Mouse (Mus musculus) cerebellum, adult 18-20 months (tissue): Measurements from ENCODE around the gene Impg1.
"Not testable (repeated sequence)": the region's sequence is repeated elsewhere in the genome, so short reads cannot be mapped to it uniquely, and the experiment has no call there.

Source experiments
- DNase-seq, 2 experiments: peaks; one replicate each; pipeline ENCODE4 v3.0.0; 2021

Gene Impg1

GRCm38 (mm10) chr9:80342520-80342919, 122.8 kb downstream of the Impg1 start:
- DNase-seq: no peak

- DNase-seq: no peak
Measured at GRCm38 (mm10) chr9:80341756-80342155, 123.5 kb downstream of the Impg1 start.

DNA sequence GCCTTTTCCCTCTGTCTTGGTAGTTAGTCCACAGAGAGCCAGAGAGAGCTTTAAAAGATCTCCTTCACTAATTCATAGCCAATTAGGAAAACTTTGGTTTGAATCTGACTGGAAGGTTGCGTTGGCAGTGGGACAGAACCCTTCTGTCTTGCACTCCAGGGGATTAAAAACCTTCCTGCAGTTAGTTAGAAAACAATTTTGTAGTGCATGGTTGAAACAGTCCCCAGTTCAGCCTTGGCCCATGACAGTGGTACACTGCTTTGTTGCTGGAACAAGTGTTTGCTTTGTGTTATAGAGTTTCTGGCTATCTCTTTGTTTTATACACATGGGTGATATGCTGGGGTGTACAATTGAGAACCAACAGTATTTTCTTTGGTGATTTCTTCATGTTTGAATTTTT, 124.4 kb downstream of the Impg1 start:
- DNase-seq: no peak

- DNase-seq: no peak
Measured at GRCm38 (mm10) chr9:80338026-80338425, 127.3 kb downstream of the Impg1 start.

DNA sequence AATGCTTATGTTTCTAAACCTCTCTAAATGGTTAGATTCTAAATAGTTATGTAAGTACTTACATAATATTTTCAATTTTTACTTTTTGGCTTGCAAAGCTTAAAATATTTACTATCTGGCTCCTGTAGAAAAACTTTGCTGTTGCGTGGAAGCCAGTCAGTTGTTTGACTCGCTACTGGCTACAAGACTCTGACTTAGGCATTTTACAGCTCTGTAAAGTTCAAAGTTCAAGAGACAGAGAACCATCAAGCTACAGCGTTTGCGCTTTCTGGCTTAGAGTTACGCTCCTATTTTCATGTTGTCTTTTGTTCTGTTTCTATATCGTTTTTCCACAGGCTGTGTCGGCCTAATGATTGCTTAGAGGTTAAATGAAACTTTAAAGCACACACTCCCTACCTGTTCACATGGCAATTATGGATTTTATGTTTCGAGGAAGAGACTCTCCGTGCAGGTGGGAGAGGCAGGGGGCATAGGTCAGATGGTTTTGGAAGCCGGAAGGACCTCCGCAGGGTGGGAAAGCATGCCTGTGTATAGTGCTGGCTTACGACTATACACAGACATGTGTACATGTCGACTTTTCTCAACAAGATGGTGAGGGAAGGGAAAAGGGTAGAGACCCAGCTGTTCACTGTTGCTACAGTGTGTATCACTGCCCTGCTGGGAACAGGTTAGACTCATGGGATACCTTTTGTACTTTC, 129.5 kb downstream of the Impg1 start:
- no peak for DNase-seq

DNA sequence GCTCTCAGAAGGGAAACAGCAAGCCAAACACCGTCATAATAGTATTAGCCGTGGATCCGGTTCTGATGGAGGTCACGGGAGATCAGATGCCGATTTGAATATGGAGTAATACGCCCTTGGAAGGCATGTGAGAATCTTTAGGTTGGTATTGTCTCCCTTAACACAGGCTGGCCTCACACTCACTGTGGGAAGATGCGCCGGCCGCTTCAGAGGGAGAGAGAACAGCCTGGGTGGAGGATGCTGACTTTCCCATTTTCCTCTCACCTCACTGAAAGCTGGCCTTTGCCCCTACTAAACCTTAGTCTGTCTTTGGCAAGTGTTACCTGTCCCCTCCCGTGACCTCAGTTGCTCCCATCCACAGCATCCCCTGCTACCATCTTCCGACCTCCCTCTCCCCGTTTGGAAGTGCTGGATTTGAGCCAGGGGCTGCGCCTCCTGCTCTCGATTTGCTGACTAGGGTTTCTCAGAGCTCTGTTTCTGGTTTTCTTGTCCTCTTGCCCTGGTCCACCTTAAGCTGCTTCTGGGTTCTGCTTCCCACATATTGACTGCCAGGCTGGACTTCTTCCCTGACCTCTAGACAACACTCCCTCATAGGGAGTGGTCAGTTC, 131.2 kb downstream of the Impg1 start:
- peak; percentile 7 to 10 for DNase-seq

- DNase-seq: no peak
Measured at GRCm38 (mm10) chr9:80333466-80333865, 131.8 kb downstream of the Impg1 start.

GRCm38 (mm10) chr9:80332153-80332552, 133.1 kb downstream of the Impg1 start:
- DNase-seq: peak; percentile 18 to 24

GRCm38 (mm10) chr9:80321051-80321887, 144.0 kb downstream of the Impg1 start:
- DNase-seq: not testable (repeated sequence)

- no peak for DNase-seq
Measured at GRCm38 (mm10) chr9:80318027-80318426, 147.3 kb downstream of the Impg1 start.

DNA sequence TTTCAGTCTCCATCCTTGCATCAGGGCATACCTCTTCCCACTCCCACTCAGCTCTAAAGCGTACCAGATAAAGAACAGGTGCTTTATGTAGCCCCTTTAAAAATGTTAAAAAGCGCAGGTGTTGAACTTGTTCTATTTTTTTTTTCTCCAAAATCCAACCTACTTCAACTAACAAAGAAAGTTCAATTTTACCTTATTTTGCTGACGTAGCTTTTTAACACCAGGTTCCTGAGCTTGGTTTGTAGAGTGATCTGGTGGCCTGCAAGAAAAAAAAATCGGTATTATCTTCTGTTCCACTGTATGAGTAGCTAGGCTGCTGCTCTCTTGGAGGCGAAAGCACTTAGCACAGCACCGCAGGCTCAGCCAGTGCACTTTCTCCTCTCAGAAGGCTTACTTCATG, 149.4 kb downstream of the Impg1 start:
- DNase-seq: no peak

DNA sequence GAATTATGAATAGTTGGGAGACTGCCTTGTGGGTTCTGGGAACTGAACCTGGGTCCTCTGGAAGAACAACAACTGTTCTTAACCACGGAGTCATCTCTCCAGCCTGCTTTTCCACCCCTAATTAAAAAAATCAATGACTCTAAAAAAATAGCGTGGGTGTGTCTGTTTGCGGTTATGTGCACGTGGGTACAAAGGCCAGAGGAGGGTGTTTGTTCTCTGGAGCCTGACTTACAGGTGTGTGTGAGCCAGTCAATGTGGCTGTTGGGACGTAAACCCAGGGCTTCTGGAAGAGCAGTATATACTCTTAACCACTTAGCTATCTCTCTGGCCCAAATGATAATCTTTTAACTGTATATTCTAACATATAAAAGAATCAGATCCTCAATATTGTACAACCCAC, 151.7 kb downstream of the Impg1 start:
- DNase-seq: no peak

DNA sequence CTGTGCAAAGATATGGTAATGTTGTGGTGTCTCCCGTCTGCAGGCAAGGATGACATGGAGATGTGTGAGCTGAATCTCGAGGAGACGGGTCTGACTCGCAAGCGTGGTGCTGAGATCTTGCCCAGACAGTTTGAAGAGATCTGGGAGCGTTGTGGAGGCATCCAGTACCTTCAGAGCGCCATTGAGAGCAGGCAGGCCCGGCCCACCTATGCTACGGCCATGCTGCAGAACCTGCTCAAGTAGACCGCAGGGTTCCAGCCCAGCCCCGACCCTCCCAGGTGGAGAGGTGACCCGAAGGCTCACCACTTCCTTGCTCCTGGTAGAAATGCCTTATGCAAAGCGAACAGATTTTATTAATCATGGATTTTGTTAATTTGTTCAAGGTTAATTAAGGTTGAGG, 157.7 kb downstream of the Impg1 start:
- DNase-seq: no peak

GRCm38 (mm10) chr9:80306853-80307252, 158.4 kb downstream of the Impg1 start:
- no peak for DNase-seq

DNA sequence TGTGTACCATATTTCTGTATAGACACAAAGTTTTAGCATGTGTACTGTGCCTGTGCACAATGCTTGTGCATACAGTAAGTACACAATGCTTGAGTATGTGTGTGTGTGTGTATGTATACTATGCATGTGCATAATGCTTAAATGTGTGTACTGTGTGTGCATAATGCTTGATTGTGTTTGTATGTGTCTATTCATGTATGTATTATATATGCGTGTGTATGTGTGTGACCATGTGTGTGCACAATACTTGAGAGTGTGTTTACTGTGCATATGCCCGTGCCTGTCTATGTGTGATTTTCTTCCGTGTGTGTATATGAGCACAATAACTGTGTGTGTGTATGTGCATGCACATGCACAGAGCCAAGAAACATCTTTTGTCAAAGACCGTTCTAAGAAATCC, 158.9 kb downstream of the Impg1 start:
- DNase-seq: no peak

- DNase-seq: no peak
Measured at GRCm38 (mm10) chr9:80303518-80303917, 161.8 kb downstream of the Impg1 start.

- no peak for DNase-seq
Measured at GRCm38 (mm10) chr9:80299031-80299430, 166.2 kb downstream of the Impg1 start.

GRCm38 (mm10) chr9:80296086-80296485, 169.2 kb downstream of the Impg1 start:
- DNase-seq: no peak

DNA sequence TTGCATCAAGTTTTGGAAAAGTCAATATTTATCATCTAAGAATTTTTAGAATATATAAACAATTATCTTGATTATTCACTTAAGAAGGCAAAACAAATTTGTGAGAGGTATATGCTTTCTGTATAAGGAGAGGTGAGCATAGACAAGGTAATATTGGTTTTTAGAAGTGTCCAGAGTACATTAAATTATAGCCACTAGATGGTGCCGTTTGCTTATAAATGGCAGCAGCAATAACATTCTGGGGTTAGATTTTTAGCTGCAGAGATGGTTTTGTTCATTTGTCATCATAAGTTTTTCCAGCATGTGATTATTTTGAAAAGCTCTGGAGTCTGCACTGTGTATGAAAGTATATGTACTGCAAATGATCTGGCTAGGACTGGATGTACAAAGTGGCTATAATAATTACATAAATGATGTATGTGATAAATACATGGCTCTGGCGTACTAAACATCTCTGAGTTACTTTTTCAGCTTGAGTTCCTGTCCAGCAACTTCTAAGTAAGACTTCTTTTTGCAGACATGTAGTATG, 172.2 kb downstream of the Impg1 start:
- DNase-seq: no peak

DNA sequence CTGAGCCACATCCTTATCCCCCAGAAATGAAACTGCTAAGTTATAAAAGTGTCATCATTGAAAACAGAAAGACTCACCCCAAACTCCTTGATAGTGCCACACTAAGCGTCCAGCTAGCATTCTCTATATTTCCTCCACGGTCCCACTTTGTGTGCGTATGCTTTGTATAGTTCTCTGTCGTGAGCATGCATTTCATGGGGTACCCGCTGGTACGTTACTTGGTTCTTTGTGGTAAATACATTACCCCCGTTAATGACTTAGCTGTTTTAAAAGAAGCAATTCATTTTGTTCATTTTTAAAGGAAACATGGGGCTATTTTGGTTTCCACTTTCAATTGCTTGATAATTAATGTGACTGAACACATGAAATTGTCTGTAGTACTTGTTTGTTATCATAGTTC, 178.4 kb downstream of the Impg1 start:
- DNase-seq: no peak

DNA sequence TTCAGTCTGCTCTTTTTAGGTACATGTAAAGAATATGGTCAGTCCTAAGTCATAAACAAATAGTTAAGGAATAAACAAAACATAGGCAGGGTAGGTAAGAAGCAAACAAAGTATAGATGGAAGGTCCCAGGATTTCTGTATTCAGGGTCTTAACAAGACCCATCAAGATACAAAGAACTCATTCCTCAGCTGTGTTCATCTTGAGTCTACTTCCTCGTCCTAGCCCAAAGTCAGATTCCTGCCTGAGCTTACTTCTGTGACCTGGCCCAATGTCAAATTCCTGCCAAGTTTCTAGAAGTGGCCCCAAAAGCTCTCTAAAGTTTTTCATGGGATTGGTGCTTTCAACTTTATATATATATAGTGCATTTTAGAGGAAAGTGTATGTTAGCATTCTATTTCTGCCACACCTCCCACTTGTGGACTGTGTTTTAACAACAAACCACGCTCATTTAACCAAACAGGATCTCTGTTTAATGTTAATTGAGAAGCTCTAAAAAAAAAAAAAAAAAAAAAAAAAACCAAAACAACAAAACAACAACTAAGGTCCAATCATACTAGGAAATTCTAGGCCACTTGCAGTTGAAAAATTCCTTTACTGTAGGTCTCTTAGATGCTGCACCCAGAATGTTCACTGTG, 180.6 kb downstream of the Impg1 start:
- no peak for DNase-seq

GRCm38 (mm10) chr9:80282426-80282825, 182.9 kb downstream of the Impg1 start:
- DNase-seq: no peak

- no peak for DNase-seq
Measured at GRCm38 (mm10) chr9:80280724-80281123, 184.6 kb downstream of the Impg1 start.
